In genomic region chr13:63778925-63779324, GRCm38 (mm10) we compare ENCODE assay signal across 21 mouse cellular contexts.
"Had no signal": no experiment of that assay in that cellular context is flagged by ENCODE, and none has a peak within 500 bp of the region (broad histone marks: within the 10 kb centered on the region; RNA-seq: fewer than 3 reads in every experiment).

No protein-coding gene starts in this region.

- H3K4me2 ChIP-seq: heart, embryonic 12.5 days; hindbrain, embryonic 12.5 days; hindbrain, embryonic 14.5 days; kidney, embryonic 15.5 days; limb, embryonic 12.5 days; liver, embryonic 11.5 days had no signal

- H3K4me1 ChIP-seq: hindbrain, embryonic 10.5 days; hindbrain, embryonic 12.5 days; kidney, embryonic 15.5 days; limb, embryonic 10.5 days; limb, embryonic 12.5 days had no signal

- H3K4me3 ChIP-seq: heart, embryonic 10.5 days; heart, embryonic 12.5 days; hindbrain, embryonic 10.5 days; hindbrain, embryonic 12.5 days; kidney, embryonic 15.5 days; limb, embryonic 10.5 days; limb, embryonic 12.5 days had no signal

- H3K27me3 ChIP-seq: heart, embryonic 12.5 days; hindbrain, embryonic 12.5 days; kidney, embryonic 15.5 days; limb, embryonic 12.5 days had no signal

- DNase-seq: gastrocnemius, postnatal 14 days; gastrocnemius, postnatal 36 days; heart, adult 18-20 months; heart, postnatal 10 days; heart, postnatal 4 days; kidney, adult 11 months; kidney, adult 2 months; kidney, adult 9 months; kidney, postnatal 14 days; kidney, postnatal 36 days; liver had no signal

- H3K9me3 ChIP-seq: heart, embryonic 10.5 days; heart, embryonic 12.5 days; hindbrain, embryonic 10.5 days; hindbrain, embryonic 12.5 days; limb, embryonic 10.5 days; limb, embryonic 12.5 days had no signal

- H3K36me3 ChIP-seq: heart, embryonic 10.5 days; heart, embryonic 12.5 days; hindbrain, embryonic 10.5 days; hindbrain, embryonic 12.5 days; kidney, embryonic 15.5 days; limb, embryonic 10.5 days; limb, embryonic 12.5 days had no signal

- H3K9ac ChIP-seq: heart, embryonic 12.5 days; hindbrain, embryonic 12.5 days; hindbrain, embryonic 14.5 days; kidney, embryonic 15.5 days; limb, embryonic 12.5 days had no signal

- H3K27ac ChIP-seq: heart, embryonic 10.5 days; hindbrain, embryonic 10.5 days; hindbrain, embryonic 12.5 days; hindbrain, embryonic 14.5 days; kidney, embryonic 15.5 days; kidney, postnatal 0 days; limb, embryonic 10.5 days; limb, embryonic 12.5 days had no signal
